Mouse (Mus musculus) CH12.LX (cell line): ENCODE data around the gene S100a10.

ENCODE experiments used
- CTCF ChIP-seq, 2 experiments: IDR thresholded peaks in 1 of 2; conservative IDR thresholded peaks in 1 of 2; 2 replicates each; pipeline ENCODE4 v1.5.1; 2011 to 2012; ENCODE audit warnings: low read depth in 2 of 2, low read length in 2 of 2, improper control_type of control experiment in 1 of 2, inconsistent platforms in 1 of 2, mild to moderate bottlenecking in 1 of 2, moderate library complexity in 1 of 2
- MEF2A ChIP-seq: IDR thresholded peaks from 2 replicates; pipeline ENCODE4 v1.6.1; 2014; ENCODE audit warnings: low read depth, mild to moderate bottlenecking, inconsistent platforms, low read length, improper control_type of control experiment, borderline replicate concordance
- MXI1 ChIP-seq: IDR thresholded peaks from 2 replicates; pipeline ENCODE4 v1.6.1; 2011; ENCODE audit warnings: mild to moderate bottlenecking, low read depth, low read length, improper control_type of control experiment
- POLR2A ChIP-seq: IDR thresholded peaks from 2 replicates; pipeline ENCODE4 v1.6.1; 2011; ENCODE audit warnings: low read depth, mild to moderate bottlenecking, improper control_type of control experiment, low read length
- UBTF ChIP-seq: IDR thresholded peaks from 2 replicates; pipeline ENCODE4 v1.6.1; 2012; ENCODE audit warnings: low read depth, mild to moderate bottlenecking, inconsistent platforms, low read length, improper control_type of control experiment, moderate library complexity
- ZC3H11A ChIP-seq: IDR thresholded peaks from 2 replicates; pipeline ENCODE4 v1.6.1; 2012; ENCODE audit warnings: low read depth, mild to moderate bottlenecking, inconsistent platforms, low read length, improper control_type of control experiment
- ZKSCAN1 ChIP-seq: IDR thresholded peaks from 2 replicates; pipeline ENCODE4 v1.6.1; 2012; ENCODE audit warnings: low read depth, inconsistent platforms, low read length, improper control_type of control experiment, borderline replicate concordance

GRCm38 (mm10) chr3:93547099-93547648 lies 7.7 kb upstream of the S100a10 start:
- TF ChIP-seq ZC3H11A (peak; percentile 82), POLR2A (no peak; the same call in 1 of the 2 replicates), CTCF (conservative IDR thresholded peaks at IDR 0.05 in 1 of 2, IDR thresholded peaks at IDR 0.05 in 1 of 2; ENCODE audit: low read depth in 2 of 2, low read length in 2 of 2) (peak; percentile 80 to 98), MXI1 (no peak), UBTF (no peak), ZKSCAN1 (no peak), MEF2A (0 out of 2 replicates have a peak, but pooled peaks have one; percentile 49)
